Mouse (Mus musculus): ENCODE measurements at regions not wholly inside any gene's neighbourhood (a gene's known extent, or its start where the extent isn't known, plus 50 kb on each side); places are given as distances from the start of the nearest gene placed in this dataset.

DNA sequence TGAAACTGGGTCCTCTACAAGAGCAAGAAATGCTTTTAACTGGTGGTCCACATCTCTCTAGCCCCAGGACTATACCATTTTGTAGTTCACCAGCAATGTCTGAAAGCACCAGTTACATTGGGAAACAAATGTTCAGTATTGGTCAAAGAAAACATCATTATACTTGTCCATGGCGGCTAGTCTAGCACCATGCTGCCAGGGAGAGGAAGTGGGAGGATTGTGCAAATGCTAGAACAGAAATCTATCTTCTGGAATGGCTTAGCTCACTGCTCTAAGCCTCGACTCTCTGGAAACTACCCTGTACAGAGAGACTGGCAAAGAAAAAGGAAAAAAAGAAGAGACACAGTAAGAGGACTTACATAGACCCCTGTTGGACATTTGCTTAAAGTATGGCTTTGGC is 81.1 kb upstream of the Ralgapa2 start:
- TF ChIP-seq CTCF (IDR thresholded peaks at IDR 0.05) (no peak), EP300 (IDR thresholded peaks at IDR 0.05) (no peak)

Data from lung, postnatal 0 days (tissue).